Mouse (Mus musculus) thymus, postnatal 14 days (tissue): ENCODE measurements at regions not wholly inside any gene's neighbourhood (a gene's known extent, or its start where the extent isn't known, plus 50 kb on each side); places are given as distances from the start of the nearest gene placed in this dataset.

ENCODE experiments used
- DNase-seq: peaks from one replicate; pipeline ENCODE4 v3.0.0; 2021

DNA sequence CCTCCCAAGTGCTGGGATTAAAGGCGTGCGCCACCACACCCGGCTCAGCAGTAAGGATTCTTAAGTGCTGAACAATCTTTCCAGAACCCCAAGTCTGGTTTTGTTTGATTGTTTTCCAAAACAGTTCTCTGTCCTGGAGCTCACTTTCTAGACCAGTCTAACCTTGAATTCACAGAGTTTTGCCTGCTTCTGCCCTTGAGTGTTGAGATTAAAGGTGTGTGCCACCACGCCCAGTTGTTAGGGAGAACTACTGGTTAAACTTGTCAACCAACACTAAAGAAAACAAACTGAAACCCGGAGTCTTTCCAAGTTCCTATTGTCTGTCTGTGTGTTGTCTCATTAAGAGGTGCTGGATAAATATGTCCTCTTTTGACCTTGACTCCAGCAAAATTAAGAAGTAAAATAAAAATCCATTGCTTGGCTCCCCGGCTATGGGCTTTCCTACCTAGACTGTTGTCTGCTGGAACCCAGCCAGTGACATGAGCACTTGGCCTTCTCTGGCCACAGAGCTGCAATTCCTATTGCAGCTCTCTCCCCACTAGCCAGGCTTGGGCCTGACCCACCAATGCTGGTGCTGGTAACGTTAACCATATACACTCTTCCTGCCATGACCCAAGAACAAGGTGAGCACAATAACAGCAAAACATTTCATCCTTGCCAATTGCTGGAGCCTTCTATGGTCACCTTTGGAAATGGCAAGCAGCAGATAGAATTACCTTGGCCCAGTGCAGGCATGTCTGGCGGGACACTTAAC is 51.1 kb upstream of the Klf9 start:
- DNase-seq = no peak
